Mouse (Mus musculus) heart, embryonic 14.5 days (tissue): ENCODE measurements around the gene Nck1. TPM values are rescaled to one million over a fixed set of nuclear protein-coding genes. Genes with fewer than 3 reads are reported as not detected.
A peak's percentile ranks its signal among the peaks of the same experiment; 100 is the strongest.

ENCODE experiments used
- ATAC-seq: fragments of 200-750 bp; cut with Nextera tagmentation; 2 replicates; pipeline ENCODE4 v1.8.0; 2017; ENCODE audit warnings: low read depth, moderate TSS enrichment; ENCODE audit not compliant: insufficient number of reproducible peaks, insufficient read depth, low FRiP score
- H3K27ac ChIP-seq, 2 experiments: fragments of 200-500 bp in 1 of 2; fragments of 300-500 bp in 1 of 2; sonication (generic) in 1 of 2; replicated peaks in 1 of 2; 2 replicates each; pipeline ENCODE4 v1.5.1; 2012 to 2014; ENCODE audit warnings: low read depth in 2 of 2, low read length in 2 of 2, control low read depth in 1 of 2, mild to moderate bottlenecking in 1 of 2, mixed read lengths in 1 of 2; ENCODE audit not compliant: control insufficient read depth in 1 of 2, insufficient read depth in 1 of 2
- H3K27me3 ChIP-seq: fragments of 300-500 bp; sonication (generic); 2 replicates; pipeline ENCODE4 v1.6.1; 2014; ENCODE audit warnings: mild to moderate bottlenecking, low read length, control low read depth; ENCODE audit not compliant: control insufficient read depth, insufficient read depth
- H3K36me3 ChIP-seq: fragments of 300-500 bp; sonication (generic); 2 replicates; pipeline ENCODE4 v1.6.1; 2014; ENCODE audit warnings: mild to moderate bottlenecking, control low read depth, low read length, mixed read lengths; ENCODE audit not compliant: control insufficient read depth, insufficient read depth
- H3K4me1 ChIP-seq, 2 experiments: fragments of 200-500 bp in 1 of 2; fragments of 300-500 bp in 1 of 2; sonication (generic) in 1 of 2; 2 replicates each; pipeline ENCODE4 v1.6.1; 2012 to 2014; ENCODE audit warnings: low read length in 2 of 2, control low read depth in 1 of 2, mixed read lengths in 1 of 2; ENCODE audit not compliant: control insufficient read depth in 2 of 2, insufficient read depth in 2 of 2
- H3K4me2 ChIP-seq: fragments of 300-500 bp; sonication (generic); 2 replicates; pipeline ENCODE4 v1.6.1; 2014; ENCODE audit warnings: mild to moderate bottlenecking, low read length
- H3K4me3 ChIP-seq, 2 experiments: fragments of 200-500 bp in 1 of 2; fragments of 300-500 bp in 1 of 2; sonication (generic) in 1 of 2; 2 replicates each; pipeline ENCODE4 v1.5.1; 2012 to 2014; ENCODE audit warnings: low read length in 2 of 2, mild to moderate bottlenecking in 2 of 2, control low read depth in 1 of 2, low read depth in 1 of 2, moderate library complexity in 1 of 2; ENCODE audit not compliant: control insufficient read depth in 1 of 2, insufficient read depth in 1 of 2
- H3K9ac ChIP-seq: fragments of 300-500 bp; sonication (generic); 2 replicates; pipeline ENCODE4 v1.6.1; 2014; ENCODE audit warnings: mild to moderate bottlenecking, low read length
- H3K9me3 ChIP-seq: fragments of 300-500 bp; sonication (generic); 2 replicates; pipeline ENCODE4 v1.6.1; 2016; ENCODE audit warnings: low read length, control low read depth; ENCODE audit not compliant: control insufficient read depth
- WGBS: fragments of 180-500 bp; shearing (Covaris S2); extraction: QIAGEN DNeasy Blood & Tissue Kit; methylation state at CpG from one replicate; pipeline ENCODE4 v1.1.7; 2014; 5-methylcytosine and 5-hydroxymethylcytosine counted together
- polyA plus RNA-seq: library from polyadenylated mRNA; unstranded; fragments of >200 nt; fragmentation: Nextera tagmentation; extraction: Ambion mirVana; gene quantifications from 2 replicates; pipeline ENCODE4 v1.2.1, GENCODE M21; 2014

Nck1 gene
- polyA plus RNA-seq, 1 experiment from 2014 or later, result 61.7 TPM

DNA sequence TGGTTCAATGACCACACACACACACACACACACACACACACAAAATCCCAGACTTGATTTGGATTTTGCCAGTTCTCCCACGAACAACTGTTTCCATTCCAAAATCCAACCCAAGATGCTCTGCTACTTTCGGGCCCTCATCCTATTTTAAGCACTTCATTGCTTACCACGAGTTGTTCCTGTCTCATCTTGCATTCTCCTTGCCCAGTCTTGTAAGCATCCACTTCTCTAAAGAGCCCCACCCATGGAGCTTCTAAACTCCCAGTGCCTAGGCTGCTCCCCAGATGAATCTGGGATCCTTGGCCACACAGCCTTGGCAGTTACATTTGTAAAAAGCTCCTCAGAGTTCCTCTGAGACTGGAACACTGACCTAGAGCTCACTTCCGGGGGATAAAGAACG, 62.6 kb downstream of the Nck1 start:
- Histone ChIP-seq H3K4me1 (peaks cover 5 to 9% of the 10 kb centered on the region in 2 experiments; a peak in 3 of 4 replicates), H3K4me2 (no peak overlapping the region), H3K27me3 (no peaks in the 10 kb centered on the region), H3K27ac (no peak overlapping the region), H3K9ac (no peak overlapping the region), H3K9me3 (no peaks in the 10 kb centered on the region), H3K36me3 (0 out of 2 replicates have a peak, but pooled peaks cover 7% of the 10 kb centered on the region), H3K4me3 (no peak overlapping the region)
- ATAC-seq, result no peak
- 76% methylated on average over 5 of the region's 5 CpGs for WGBS

DNA sequence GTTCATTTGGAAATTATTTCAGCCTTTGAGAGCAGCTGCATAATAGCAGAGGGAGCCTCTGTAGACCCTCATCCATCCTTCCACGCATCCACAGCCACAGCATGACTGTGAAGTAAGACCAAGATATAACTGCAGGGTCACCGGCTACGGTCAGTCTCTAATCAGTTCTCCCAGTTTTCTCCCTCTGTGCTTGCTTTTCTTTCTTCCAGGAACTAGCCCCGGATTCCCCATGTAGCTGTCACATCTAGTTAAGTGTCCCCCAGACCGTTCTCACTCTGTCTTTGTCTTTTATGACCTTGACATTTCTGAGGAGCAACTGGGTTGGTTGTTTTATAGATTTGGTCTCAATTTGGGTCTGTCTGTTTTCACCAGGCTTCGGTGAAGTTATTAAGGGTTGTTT, 64.3 kb downstream of the Nck1 start:
- H3K27me3 ChIP-seq, result no peaks in the 10 kb centered on the region
- no peak for ATAC-seq

DNA sequence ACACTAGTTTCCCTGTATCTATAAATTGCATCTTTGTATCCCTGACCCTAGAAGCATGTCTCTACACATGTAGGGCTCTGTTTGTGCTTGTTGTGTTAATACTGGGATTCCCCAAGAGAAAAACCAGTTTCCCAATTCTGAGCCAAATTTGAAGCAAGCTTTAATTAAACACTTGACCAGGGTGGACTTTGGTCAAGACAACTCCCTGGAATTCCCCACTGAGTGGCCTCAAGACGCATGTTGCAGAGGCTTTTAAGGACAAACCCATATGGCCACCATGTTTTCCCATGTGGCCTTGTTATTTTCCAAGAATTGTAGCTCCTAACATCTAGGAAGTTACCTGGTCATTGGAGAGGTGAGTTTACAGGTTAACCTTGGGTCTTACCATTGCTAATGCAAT, 71.9 kb downstream of the Nck1 start:
- H3K4me2 ChIP-seq, result no peak overlapping the region
- no peak overlapping the region for H3K9ac ChIP-seq
- 84% methylated on average over 1 of the region's 1 CpGs for WGBS
- no peak overlapping the region for H3K27ac ChIP-seq
- peaks cover 3 to 5% of the 10 kb centered on the region in 2 experiments; a peak in 2 of 4 replicates for H3K4me1 ChIP-seq
- H3K4me3 ChIP-seq, result no peak overlapping the region
- H3K27me3 ChIP-seq, result no peaks in the 10 kb centered on the region
- peaks cover 10% of the 10 kb centered on the region for H3K9me3 ChIP-seq
- no peaks in the 10 kb centered on the region for H3K36me3 ChIP-seq
- no peak for ATAC-seq

More for the DNA sequence above, 64.3 kb downstream of the Nck1 start:
- H3K27ac ChIP-seq, result no peak overlapping the region
- H3K36me3 ChIP-seq, result 0 out of 2 replicates have a peak, but pooled peaks cover 7% of the 10 kb centered on the region
- 58% methylated on average over 6 of the region's 6 CpGs for WGBS
- peaks cover 4 to 5% of the 10 kb centered on the region in 2 experiments; a peak in 3 of 4 replicates for H3K4me1 ChIP-seq
- H3K9ac ChIP-seq, result no peak overlapping the region
- H3K4me2 ChIP-seq, result no peak overlapping the region
- no peak overlapping the region for H3K4me3 ChIP-seq
- peaks cover 9% of the 10 kb centered on the region for H3K9me3 ChIP-seq

DNA sequence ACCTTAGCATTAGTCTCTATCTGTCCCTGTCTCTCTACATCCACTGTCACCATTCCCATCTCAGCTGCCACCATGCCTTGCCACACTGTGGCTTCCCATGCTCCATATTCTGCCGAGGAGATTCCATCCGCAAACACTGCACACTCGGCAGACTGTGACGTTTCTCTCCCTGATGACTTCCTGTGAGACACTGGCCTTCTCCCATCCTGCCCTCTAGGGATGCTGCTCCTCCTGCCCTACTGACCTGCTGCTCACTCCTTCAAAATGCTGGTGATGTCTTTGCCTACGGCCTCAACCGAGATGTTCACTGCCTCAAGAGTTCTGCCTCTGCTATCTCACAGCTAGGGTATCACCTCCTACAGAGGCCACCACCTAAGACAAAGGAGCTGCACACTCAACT, 72.6 kb downstream of the Nck1 start:
- H3K27ac ChIP-seq, result no peak overlapping the region
- H3K4me2 ChIP-seq, result no peak overlapping the region
- no peak for ATAC-seq
- WGBS, result 78% methylated on average over 6 of the region's 6 CpGs
- H3K36me3 ChIP-seq, result no peaks in the 10 kb centered on the region
- H3K27me3 ChIP-seq, result no peaks in the 10 kb centered on the region
- H3K9me3 ChIP-seq, result peaks cover 10% of the 10 kb centered on the region
- H3K4me3 ChIP-seq, result no peak overlapping the region
- peaks cover 3 to 5% of the 10 kb centered on the region in 2 experiments; a peak in 2 of 4 replicates for H3K4me1 ChIP-seq
- no peak overlapping the region for H3K9ac ChIP-seq

DNA sequence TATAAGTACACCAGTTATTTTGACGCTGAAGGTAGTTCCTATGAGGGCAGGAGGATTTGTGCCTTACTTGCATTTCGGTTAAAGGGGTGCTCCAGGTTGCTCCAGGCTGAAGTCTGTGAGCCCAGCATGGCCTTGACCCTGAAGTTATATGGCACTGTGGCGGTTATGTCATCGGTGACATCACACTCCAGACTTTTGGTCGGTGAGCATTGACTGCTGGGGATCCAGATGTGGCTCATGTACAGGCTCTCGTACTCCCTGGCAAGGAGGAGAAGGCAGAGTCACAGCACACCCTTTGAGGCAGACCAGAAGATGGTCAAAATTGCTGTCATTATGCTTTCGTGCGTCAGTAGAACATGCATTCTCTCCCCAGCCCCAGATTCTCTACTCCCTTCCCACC, 73.0 kb downstream of the Nck1 start:
- no peak overlapping the region for H3K9ac ChIP-seq
- H3K9me3 ChIP-seq, result peaks cover 10% of the 10 kb centered on the region
- H3K36me3 ChIP-seq, result no peaks in the 10 kb centered on the region
- H3K4me3 ChIP-seq, result no peak overlapping the region
- no peak for ATAC-seq
- no peaks in the 10 kb centered on the region for H3K27me3 ChIP-seq
- WGBS, result 96% methylated on average over 8 of the region's 8 CpGs
- no peak overlapping the region for H3K27ac ChIP-seq
- no peak overlapping the region for H3K4me2 ChIP-seq
- peaks cover 3 to 5% of the 10 kb centered on the region in 2 experiments; a peak in 2 of 4 replicates for H3K4me1 ChIP-seq

DNA sequence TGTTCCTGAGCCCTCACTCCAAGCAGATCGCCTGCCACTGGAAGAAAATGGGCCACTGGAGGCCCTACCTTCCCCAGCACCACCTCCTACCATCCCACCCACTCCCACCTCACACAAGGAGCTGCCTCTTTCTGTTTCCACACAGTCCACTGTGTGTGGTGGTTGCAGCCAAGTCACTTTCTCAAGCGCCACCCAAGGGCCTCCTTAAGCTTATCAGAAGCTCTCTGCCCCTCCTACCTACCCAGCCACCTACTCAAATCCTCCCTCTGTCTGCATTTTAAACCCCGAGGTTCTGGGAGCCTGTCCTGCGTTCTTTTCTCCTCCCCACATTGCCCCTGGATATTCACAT, 74.4 kb downstream of the Nck1 start:
- WGBS, result 56% methylated on average over 4 of the region's 4 CpGs
- no peak overlapping the region for H3K27ac ChIP-seq
- H3K4me2 ChIP-seq, result no peak overlapping the region
- peaks cover 3 to 11% of the 10 kb centered on the region in 2 experiments; a peak in 2 of 4 replicates for H3K4me1 ChIP-seq
- no peak overlapping the region for H3K9ac ChIP-seq
- ATAC-seq, result no peak
- H3K9me3 ChIP-seq, result peaks cover under 1% of the 10 kb centered on the region; the same call in 1 of the 2 replicates
- no peaks in the 10 kb centered on the region for H3K27me3 ChIP-seq
- no peak overlapping the region for H3K4me3 ChIP-seq
- no peaks in the 10 kb centered on the region for H3K36me3 ChIP-seq

DNA sequence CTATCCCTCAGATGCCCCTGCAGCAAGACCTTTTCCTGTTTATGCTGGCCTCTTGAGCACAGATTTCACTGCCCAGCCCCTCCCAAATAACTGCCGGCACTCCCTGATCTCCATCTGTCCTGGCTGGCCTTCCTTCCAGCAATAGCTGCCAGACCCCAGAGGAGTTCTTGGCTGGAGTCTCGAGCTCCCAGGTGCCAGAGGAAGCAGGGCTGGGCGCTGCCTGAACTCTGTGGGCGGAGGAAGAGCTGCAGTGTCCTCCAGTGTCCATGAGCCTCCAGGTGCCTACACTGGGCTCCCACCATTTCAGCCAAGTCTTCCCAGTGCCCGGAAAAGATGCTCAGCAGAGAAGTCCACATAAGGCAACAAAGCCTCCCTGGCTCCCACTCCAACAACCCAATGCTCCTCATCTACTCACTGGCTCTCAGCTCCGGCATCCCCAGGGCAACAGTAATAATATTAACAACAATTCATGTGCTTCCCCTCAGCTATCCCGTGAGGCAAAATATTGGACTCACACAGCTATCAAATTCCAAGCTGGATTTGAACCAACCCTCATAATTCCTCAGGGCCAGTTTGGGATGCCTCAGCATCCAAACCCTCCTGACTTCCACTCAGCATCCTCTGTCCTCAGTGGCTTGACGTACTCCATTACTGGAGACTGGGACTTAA, 74.9 kb downstream of the Nck1 start:
- Histone ChIP-seq H3K36me3 (peaks cover 2% of the 10 kb centered on the region; the same call in 1 of the 2 replicates), H3K27me3 (no peaks in the 10 kb centered on the region), H3K27ac (no peak overlapping the region), H3K4me3 (no peak overlapping the region), H3K4me1 (peaks cover 3 to 11% of the 10 kb centered on the region in 2 experiments; a peak in 2 of 4 replicates), H3K9me3 (no peaks in the 10 kb centered on the region), H3K4me2 (no peak overlapping the region), H3K9ac (no peak overlapping the region)
- 0 out of 2 replicates have a peak, but pooled peaks have one; percentile 27 for ATAC-seq
- 54% methylated on average over 8 of the region's 8 CpGs for WGBS
